Mouse (Mus musculus) brain, embryonic 18.5 days (tissue): Measurements from ENCODE around the gene Ppip5k1.

Experiments used
- DNase-seq: peaks from one replicate; pipeline ENCODE4 v3.0.0-alpha.2; 2012; ENCODE audit warnings: low read depth, low spot score

The Ppip5k1 gene

GRCm38 (mm10) chr2:121299471-121299870, 55.7 kb downstream of the Ppip5k1 start:
- no peak for DNase-seq

DNA sequence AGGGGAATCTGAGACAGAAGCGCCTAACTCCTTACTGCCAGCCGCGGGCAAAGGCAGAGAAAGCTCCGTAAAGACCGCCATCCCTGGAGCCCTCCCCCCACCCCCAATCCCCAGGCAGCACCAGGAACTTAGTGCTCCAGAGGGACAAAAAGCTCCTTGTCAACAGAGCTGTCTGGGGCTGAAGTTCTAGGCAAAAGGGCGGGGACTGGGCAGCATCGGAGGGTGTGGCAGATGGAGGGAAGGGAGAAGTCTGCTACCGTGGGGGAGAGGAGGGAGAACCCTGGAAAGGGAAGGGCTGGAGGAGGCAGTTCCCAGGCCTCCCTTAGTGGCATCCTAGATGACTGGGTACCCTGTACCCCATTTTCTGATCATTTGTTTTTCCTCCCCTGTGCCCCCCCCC, 57.1 kb downstream of the Ppip5k1 start:
- DNase-seq, result no peak

- DNase-seq, result no peak
These were observed 57.5 kb downstream of the Ppip5k1 start for GRCm38 (mm10) chr2:121297701-121298100.

DNA sequence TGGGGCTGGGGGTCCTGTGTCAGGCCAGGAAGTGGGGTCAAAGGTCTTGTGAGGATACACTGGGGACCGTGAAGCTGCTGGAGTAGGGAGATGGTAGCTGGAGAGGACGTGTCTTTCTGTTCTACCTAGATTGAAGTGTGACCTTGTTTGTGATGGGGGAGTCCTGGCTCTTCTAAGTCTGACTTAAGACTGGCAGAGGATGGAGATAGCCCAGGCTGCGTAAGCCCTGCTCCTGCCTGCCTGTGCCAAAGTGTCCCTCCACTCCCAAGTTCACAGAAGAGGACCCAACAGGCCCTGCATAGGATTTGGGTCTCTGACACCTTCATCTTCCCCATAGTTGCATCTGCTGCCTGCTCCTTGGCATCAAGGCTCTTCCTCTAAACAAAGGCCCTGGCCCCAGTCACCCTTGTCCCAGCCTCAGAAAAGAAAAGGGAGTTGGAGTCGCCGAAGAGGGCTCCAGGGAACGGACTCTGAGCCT, 58.4 kb downstream of the Ppip5k1 start:
- no peak for DNase-seq

DNA sequence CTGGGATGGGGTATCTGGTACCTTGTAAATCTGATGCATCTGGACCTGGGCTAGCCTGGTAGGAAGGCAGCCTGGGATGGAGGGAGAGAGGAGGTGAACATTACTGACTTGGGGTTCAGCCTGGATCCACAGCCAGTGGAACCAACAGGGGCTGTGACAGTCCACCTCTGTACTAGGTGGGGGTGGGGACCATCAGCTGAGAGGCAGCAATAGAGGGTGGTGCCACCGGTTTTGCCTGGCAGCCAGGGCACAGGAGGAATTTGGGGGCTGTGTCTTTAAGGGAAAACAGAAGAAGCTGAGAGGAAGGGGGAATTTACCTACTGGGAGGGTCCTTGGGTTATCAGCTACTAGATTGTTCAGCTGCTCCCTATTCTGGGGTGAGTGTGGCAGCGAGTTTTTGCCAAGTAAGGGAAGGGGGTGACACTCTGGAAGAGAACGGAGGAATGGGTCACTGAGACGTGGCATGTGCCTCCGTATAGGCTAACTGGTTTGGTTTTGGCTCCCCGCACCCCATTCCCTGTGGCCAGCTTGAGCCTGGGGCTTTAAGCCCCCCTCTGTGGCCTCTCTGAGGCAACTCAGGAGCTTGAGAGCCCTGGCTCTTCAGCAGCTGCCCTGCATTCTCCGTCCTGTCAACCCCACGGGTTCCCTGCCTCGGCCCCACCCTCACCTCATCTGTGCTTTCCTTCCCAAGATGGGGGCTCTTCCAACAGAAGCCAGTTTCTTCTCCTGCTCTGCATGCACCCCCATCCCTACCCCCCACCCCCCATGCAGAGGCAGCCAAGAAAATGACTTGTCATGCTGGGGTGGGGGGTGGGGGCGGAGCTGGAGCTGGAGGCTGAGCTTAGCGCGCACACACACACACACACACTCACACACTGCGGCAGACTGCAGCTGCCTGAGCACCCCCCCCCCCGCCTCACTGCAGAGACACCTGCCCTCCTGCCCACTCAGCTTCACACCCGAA, 59.3 kb downstream of the Ppip5k1 start:
- no peak for DNase-seq

DNA sequence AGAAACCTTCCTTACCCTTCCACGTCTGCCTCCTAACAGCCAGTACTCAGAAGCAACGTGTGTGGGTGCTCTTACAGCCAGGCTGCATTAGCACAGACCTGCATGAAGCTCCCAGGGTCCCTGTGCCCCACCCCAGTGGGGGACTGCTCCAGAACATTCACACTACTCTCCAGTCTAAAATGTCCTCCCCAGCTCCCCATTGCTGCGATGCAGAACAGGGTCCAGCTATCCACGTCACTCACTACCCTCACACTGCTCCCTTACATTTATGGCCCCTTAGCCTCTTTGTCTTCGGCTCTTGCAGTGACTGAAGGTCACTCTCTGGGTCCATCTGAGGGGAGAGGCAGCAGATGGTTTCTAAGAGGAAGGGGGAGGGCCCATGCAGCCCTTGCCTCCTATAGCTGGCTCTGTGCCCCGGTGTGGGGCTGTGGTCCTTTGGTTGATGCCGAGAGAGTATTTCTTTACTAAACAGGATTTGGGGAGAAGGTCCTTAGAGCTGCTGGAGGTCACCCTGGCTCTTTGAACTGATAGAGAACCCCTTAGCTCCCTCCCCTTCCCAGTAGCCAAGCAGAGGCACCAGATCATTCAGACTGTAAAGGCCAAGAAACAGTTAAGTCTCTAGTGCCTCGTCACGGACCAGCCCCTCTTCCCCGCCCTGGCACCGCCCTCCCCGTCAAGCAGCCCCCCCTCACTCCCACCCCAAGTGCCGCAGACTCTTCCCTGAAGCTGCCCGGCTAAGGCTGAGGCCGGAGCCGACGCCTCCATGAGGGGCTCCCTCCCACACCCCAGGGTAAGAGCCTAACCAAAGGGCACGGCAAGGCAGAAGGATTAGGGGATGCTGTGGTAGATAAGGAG, 60.2 kb downstream of the Ppip5k1 start:
- DNase-seq, result peak; percentile 32

DNA sequence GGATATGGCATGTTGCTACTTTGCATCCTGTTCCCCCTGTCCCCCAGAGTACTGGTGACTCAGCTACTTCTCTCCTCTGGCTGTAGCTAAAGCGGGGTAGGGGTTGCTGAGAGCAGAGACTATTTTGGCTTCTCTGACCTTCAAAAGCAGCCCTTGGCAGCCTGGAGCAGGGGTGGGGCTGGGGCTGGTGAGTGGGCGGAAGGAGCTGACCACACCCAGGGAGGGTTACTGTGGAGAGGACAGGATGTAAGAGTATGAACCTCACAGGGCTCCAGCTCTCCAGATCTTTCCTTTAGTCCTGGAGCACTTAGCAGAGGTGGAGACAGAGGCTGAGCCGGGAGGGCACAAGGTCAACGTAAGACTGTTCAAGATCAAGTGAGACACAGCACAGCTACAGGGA, 61.0 kb downstream of the Ppip5k1 start:
- DNase-seq, result no peak

DNA sequence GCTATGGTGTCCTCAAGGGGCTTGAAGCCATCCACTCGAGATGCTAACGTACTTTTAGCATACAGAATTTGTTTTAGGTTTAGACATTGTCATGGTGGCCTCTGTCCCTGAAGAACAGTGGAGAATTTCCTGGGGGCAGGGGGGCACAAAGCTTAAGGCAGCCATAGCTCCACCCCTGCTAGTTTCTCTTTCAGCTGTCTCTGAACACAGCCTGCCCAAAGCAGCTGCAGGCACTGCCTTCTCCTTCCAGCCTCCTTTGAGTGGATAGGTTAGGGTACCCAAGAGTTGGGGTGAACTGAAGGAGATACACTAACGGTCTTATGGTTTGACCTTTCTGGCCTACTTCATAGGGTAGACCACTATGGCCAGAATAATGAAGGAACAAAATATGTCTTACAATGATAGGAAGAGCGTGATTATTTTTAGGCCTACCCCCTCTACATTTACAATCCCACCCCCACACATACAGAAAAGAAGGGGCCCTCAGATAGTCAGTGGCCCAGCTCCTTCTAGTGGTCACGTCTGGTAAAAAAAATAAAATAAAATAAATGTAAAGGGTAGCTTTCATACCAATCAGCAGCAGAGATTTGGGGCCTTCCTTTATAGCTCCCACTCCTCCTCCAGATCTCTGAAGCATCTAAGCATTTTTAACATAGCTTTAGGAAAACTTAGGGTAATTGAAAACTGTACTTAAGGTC, 62.7 kb downstream of the Ppip5k1 start:
- no peak for DNase-seq

DNA sequence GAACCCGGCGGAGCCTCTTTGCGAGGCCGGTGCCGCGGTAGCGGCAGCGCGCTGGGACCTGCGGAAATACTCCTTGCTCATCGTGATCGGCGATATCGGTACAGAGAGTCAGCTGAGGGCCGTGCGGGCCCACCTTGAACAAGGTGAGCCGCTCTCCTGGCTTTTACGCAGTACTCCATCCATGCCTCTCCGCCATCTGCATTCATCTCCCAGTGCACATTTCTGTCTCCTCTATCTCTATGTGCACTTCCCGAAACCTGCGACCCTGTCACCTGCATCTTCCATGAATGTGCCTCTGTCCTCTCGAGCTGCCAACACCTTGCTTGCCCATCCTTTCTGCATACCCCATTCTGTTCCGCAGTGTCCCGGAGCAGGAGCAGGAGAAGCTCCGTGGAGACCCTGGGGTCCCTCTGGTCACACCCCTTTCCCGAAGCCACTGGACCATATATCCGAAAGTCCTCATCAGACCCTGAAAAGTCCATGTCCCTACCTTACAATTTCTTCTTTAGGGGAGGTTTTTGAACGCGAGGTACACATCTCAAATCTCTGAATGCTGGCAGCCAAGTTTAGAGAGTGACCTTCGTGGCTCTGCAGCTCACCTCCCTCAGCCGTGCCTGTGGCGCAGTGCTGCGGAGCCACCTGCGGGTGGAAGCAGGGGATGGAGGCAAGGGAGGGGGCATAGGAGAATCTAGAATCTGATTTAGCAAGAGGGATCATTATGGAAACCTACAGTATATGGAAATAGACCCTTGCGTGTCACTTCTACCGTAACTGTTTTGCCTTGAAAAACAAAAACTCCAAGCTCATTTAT, 65.3 kb downstream of the Ppip5k1 start:
- DNase-seq, result no peak

DNA sequence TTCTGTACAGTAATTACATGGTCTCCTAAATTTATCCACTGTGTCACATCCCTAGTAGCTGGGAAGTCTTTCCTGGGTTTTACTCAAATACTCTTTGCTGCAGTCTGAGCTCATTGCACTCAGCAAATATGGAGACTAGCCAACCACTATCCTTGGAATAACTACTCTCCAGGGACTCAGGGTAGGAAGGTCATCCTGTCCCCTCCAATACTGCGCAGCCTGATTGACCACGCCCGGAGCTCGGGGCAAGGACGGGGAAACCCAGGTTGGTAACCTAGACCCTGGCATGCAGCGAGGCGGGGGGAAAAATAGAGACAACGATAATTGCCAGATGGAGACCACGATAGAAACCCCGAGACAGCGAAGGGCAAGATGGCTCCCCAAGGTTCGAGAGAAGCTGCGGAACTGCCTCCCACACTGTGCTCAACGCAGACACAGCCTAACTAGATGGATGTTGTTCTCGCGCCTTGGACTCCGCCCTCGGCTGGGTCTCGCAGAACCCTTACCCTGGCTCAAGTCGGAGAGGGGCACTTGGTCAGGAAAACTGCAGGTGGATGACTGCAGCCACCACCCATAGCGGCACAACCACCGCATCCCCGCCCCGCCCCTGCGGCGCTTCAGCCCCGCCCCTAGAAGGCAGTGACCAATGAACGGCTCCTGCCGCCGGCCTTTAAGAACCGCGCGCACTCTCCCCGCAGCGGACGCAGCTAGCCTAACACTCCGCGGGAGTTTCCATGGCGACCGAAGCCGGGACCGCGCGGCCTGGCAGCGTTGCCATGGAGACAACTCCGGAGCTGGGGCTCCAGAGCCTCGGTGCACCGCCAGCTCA, 66.1 kb downstream of the Ppip5k1 start, which contains the start of gene Map1a:
Gene Map1a, plus strand, starts transcription at position 700 of the 829 bp plus-strand sequence.
- peak; percentile 93 for DNase-seq

DNA sequence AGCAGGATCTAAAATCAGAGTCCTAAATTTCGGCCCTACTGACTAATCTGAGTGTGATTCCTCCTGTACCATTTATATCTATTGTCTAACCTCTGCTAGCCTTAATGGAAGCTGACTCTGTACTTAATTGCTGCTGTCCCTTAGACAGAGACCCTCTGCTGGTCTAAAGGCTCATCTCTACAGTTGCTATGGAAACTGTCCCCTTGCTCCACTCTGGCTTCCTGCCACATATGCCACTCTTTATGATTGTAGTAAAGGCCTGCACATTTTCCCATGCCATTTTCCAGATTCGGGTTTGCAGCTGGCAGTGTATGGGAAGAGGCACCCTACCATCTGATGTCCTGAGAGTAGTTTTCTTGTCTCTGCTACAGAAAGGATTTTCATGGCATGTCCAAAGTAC, 67.3 kb downstream of the Ppip5k1 start:
- DNase-seq, result no peak

DNA sequence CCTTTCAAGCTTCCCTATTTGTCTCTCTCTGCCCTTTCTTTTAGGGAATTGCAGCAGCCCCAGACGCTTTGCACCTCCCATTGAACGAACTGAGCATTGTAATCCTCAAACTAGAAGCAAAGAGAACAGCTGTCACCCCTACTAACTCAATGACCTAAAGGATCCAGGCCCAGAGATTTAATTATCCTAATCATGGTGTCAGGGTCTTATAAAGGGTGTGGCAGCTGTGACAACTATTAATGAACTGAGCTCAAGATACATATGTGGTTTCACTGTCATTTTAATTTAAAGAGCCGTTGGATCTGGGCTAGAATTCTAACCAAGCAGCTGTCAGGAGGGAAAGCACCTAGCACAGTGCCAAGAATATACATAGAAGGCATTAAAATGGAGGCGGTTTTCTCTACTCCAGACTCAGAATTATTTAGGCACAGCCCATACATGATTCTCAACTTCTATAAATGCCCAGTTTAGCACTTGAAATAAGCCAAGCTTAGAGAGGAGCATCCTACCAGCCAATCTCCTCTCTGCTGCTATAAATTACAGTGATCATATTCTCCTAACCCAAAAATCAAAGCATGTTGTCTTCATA, 83.2 kb downstream of the Ppip5k1 start:
- peak; percentile 28 for DNase-seq

DNA sequence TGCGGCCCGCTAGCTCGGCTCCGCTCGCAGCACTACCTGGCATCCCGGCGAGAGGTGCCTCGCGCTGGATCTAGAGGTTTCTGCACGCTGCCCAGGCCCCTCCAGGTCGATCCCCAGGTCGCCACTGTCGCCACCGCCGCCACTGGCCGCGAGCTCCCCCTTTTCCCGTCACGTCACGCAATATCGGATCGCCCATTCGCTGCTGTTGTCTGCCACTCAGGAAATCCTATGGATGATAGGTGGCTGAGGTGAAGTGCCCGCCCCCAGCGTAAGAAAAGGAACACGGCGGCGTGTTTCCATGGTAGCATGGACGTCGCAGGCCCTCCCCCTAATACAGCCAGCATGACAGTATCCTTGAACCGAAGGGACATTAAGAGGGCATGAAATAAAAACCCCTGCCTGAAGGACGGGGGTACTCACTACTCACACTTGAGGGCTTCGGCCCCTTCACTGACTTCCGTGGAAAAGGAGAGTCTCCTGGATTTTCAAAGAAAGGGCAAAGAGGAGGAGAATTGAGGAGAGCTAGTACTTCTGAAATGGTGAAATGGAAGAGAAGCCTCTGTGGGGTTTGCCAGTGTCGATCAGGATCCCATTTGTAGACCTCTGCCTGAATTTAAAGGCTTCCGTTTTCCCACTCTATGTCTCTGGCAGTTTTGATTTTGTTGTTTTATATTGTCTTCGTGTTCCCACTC, 83.8 kb downstream of the Ppip5k1 start, which contains the start of gene Trp53bp1:
Gene Trp53bp1, minus strand, starts transcription at position 172 of the 692 bp plus-strand sequence.
- peak; percentile 93 for DNase-seq

DNA sequence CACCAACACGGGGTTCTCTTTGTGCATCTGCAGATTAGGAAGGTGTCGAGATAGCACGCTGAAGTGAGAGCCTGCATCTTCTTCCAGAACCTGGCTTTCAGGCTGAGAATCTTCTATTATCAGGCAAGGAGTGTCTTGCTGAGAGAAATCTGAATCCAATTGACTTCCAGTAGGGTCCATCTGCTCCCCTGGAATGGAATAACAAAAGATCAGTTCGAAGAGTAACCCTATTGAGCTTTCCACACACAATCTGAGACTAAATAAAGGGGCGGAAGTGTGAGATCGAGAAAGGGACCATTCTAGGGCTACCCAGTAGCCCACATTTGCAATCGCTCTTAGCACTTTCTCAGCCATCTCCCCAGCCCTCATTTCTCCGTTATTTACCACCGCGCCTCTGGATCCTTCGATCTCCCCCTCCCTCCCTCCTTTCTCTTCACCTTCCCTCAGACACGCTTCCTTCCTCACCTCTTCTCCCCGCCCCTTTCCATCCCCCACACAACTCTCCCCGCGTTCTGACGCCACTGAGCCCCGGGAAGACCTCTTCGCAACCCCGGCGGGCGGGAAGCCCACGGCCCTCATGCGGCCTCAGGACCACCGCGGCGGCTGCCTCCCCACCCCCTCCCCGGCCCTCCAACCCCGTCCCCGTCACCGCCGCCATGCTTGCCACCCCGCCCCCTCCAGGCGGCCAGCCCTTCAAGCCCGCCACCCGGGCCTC, 84.5 kb downstream of the Ppip5k1 start:
- DNase-seq, result peak; percentile 4

GRCm38 (mm10) chr2:121268446-121268845, 86.8 kb downstream of the Ppip5k1 start:
- no peak for DNase-seq
